Mouse (Mus musculus): ENCODE measurements at regions not wholly inside any gene's neighbourhood (a gene's known extent, or its start where the extent isn't known, plus 50 kb on each side); places are given as distances from the start of the nearest gene placed in this dataset.

- intact Hi-C loops (cut with DNase I): no loop called here
- Histone ChIP-seq H3K27ac (no peak overlapping the region), H3K4me3 (no peak overlapping the region)
- TF ChIP-seq CTCF (IDR thresholded peaks at IDR 0.05): no peak
- DNase-seq: no peak
These were observed 285.5 kb downstream of the Gpd2 start for GRCm38 (mm10) chr2:57522983-57523382.

- Histone ChIP-seq H3K4me3 (no peak overlapping the region), H3K27ac (no peak overlapping the region)
- TF ChIP-seq CTCF (IDR thresholded peaks at IDR 0.05): no peak
- intact Hi-C loops (cut with DNase I): no loop called here
- no peak for DNase-seq
These were observed 290.5 kb downstream of the Gpd2 start for GRCm38 (mm10) chr2:57527966-57528365.

- no peak overlapping the region for H3K27ac ChIP-seq
- H3K4me3 ChIP-seq: no peak overlapping the region
- TF ChIP-seq CTCF (IDR thresholded peaks at IDR 0.05): no peak
- intact Hi-C loops (cut with DNase I): no loop called here
- DNase-seq: no peak
These were observed 302.4 kb downstream of the Gpd2 start for GRCm38 (mm10) chr2:57539842-57540241.

GRCm38 (mm10) chr2:57565258-57565657 is 327.8 kb downstream of the Gpd2 start:
- Histone ChIP-seq H3K27ac (no peak overlapping the region), H3K4me3 (no peak overlapping the region)
- intact Hi-C loops (cut with DNase I): no loop called here
- no peak for DNase-seq
- TF ChIP-seq CTCF (IDR thresholded peaks at IDR 0.05): no peak

GRCm38 (mm10) chr2:57566103-57566502 is 328.7 kb downstream of the Gpd2 start:
- Histone ChIP-seq H3K4me3 (no peak overlapping the region), H3K27ac (no peak overlapping the region)
- intact Hi-C loops (cut with DNase I): no loop called here
- TF ChIP-seq CTCF (IDR thresholded peaks at IDR 0.05): no peak
- no peak for DNase-seq

DNA sequence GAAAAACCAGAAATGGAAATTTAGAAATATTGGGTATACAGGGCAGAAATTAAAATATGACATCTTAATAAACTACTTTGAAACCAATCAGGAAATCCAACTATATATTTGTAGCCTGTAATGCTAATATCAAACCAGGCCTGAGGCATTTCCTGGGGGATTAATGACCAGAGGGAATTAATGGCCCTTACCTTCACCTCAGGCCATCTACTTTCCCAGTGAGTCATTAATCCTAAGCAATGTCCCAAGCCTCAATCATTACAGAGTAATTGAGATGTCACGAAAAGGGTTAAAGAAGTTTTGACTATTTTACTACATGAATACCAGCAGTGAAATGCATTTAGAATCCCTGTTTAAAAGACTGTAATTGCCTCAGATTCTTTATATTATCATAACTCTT is 329.7 kb downstream of the Gpd2 start:
- TF ChIP-seq CTCF (IDR thresholded peaks at IDR 0.05): no peak
- intact Hi-C loops (cut with DNase I): no loop called here
- no peak for DNase-seq
- Histone ChIP-seq H3K4me3 (no peak overlapping the region), H3K27ac (no peak overlapping the region)

DNA sequence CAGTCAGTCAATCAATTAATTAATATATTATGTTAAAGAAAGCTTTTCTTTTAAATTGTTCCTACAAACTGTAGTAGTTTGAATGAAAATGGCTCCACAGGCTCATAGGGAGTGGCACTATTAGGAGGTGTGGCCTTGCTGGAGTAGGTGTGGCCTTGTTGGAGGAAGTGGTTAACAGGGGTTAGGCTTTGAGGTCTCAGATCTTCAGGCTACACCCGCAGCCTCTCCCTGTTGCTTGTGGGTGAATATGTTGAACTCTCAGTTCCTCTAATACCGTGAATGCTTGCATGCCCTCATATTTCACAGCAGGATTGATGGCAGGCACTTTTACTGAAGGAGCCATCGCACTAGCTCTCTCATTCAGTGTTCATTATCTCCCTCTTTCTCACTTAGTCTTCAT is 349.6 kb downstream of the Gpd2 start:
- DNase-seq: no peak
- Histone ChIP-seq H3K27ac (no peak overlapping the region), H3K4me3 (no peak overlapping the region)
- intact Hi-C loops (cut with DNase I): no loop called here
- no peak for TF ChIP-seq CTCF (IDR thresholded peaks at IDR 0.05)

DNA sequence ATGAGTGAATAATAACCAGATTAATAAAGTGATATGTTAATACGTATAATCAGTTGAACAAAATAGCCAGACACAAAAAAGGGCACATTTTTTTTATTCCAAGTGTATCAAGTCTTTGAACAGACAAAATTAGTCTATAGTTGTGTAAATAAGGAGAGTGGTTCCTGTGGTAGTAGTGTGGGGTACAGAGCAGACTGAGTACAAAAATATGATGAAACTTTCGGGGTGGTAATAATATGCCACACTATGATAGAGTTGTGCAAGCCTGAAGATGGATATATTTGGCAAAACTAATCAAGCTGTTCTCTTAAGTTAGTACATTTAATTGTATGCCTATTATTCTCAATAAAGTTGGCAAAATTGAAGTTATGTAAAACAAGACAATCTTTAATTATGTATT is 356.1 kb downstream of the Gpd2 start:
- no peak for TF ChIP-seq CTCF (IDR thresholded peaks at IDR 0.05)
- no peak overlapping the region for H3K4me3 ChIP-seq
- no peak for DNase-seq
- intact Hi-C loops (cut with DNase I): no loop called here
- no peak overlapping the region for H3K27ac ChIP-seq

DNA sequence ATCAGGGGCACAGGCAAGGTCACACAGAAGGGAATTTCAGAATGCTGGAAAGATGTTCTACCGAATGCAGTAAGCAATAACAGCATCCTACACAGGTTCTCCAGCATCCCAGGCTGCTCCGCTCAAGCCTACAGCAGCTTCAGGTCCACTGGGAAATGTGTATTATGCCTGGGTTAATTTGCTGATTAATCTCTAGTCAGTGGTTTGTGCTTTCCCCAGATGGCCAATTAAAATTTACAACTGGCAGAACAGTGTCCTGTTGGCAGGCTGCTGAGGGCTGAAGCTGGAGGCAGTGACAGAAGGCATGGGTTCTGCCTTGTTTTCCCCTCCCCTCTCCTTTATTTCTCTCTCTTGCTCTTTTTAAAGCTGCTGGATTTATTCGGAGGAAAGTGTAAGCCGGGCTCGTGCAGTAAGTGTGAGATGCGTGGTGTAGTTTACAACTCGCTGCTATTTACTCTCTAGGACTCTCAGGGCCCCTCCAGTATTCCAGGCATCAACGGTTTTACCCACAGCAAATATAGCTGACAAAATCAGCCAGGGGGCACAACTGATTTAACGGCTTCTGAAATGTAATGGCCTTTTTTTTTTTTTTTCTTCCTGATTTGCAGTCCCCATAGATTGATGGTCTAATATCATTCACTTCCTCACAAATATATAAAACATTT is 360.4 kb downstream of the Gpd2 start:
- Histone ChIP-seq H3K27ac (no peak overlapping the region), H3K4me3 (no peak overlapping the region)
- intact Hi-C loops (cut with DNase I): no loop called here
- DNase-seq: no peak
- no peak for TF ChIP-seq CTCF (IDR thresholded peaks at IDR 0.05)

- Histone ChIP-seq H3K27ac (no peak overlapping the region), H3K4me3 (no peak overlapping the region)
- DNase-seq: no peak
- intact Hi-C loops (cut with DNase I): no loop called here
- TF ChIP-seq CTCF (IDR thresholded peaks at IDR 0.05): no peak
These were observed 374.2 kb downstream of the Gpd2 start for GRCm38 (mm10) chr2:57611599-57611998.

GRCm38 (mm10) chr2:57613243-57613642 is 375.8 kb downstream of the Gpd2 start:
- no peak for TF ChIP-seq CTCF (IDR thresholded peaks at IDR 0.05)
- no peak for DNase-seq
- no peak overlapping the region for H3K27ac ChIP-seq
- H3K4me3 ChIP-seq: no peak overlapping the region
- intact Hi-C loops (cut with DNase I): no loop called here

- Histone ChIP-seq H3K4me3 (no peak overlapping the region), H3K27ac (no peak overlapping the region)
- no peak for DNase-seq
- no peak for TF ChIP-seq CTCF (IDR thresholded peaks at IDR 0.05)
- intact Hi-C loops (cut with DNase I): no loop called here
These were observed 377.2 kb downstream of the Gpd2 start for GRCm38 (mm10) chr2:57614587-57614991.

GRCm38 (mm10) chr2:57616525-57617225 is 379.2 kb downstream of the Gpd2 start:
- TF ChIP-seq CTCF (IDR thresholded peaks at IDR 0.05): no peak
- H3K27ac ChIP-seq: no peak overlapping the region
- DNase-seq: no peak
- intact Hi-C loops (cut with DNase I): no loop called here
- peak overlapping the region; percentile 36 for H3K4me3 ChIP-seq

- no peak for DNase-seq
- TF ChIP-seq CTCF (IDR thresholded peaks at IDR 0.05): no peak
- intact Hi-C loops (cut with DNase I): no loop called here
- Histone ChIP-seq H3K27ac (no peak overlapping the region), H3K4me3 (no peak overlapping the region)
These were observed 379.8 kb downstream of the Gpd2 start for GRCm38 (mm10) chr2:57617258-57617657.

Measured in gastrocnemius, adult 2 months (tissue).